Mouse (Mus musculus): ENCODE measurements around the gene Thap11. TPM values are rescaled to one million over a fixed set of nuclear protein-coding genes. Genes with fewer than 3 reads are reported as not detected.

The Thap11 gene
- polyA plus RNA-seq, 2 experiments, result 62.5 to 70.7 TPM

- H3K9me3 ChIP-seq (ENCODE audit: control insufficient read depth, low read length), result no peaks in the 10 kb centered on the region
- H3K4me1 ChIP-seq (ENCODE audit: control insufficient read depth, insufficient read depth, low read length), result peaks cover 13% of the 10 kb centered on the region
- peak overlapping the region; percentile 71 for H3K9ac ChIP-seq (ENCODE audit: low read depth, low read length, severe bottlenecking)
- no peaks in the 10 kb centered on the region for H3K27me3 ChIP-seq (ENCODE audit: control insufficient read depth, insufficient read depth, low read length)
- DNase-seq (ENCODE audit: low spot score), result peak; percentile 97
- under 1% methylated on average over 34 of the region's 34 CpGs for WGBS
- H3K4me2 ChIP-seq (replicated peaks; ENCODE audit: low read depth, low read length, severe bottlenecking), result peak overlapping the region; percentile 69
- H3K36me3 ChIP-seq (ENCODE audit: control insufficient read depth, insufficient read depth, low read length), result peaks cover 26% of the 10 kb centered on the region
- peak overlapping the region; percentile 66 for H3K27ac ChIP-seq (replicated peaks; ENCODE audit: low read depth, low read length)
- TF ChIP-seq POLR2A (IDR thresholded peaks at IDR 0.05; ENCODE audit: borderline replicate concordance, extremely low read depth, insufficient read depth, insufficient read length), result peak; percentile 97; the same call in 1 of the 2 replicates
- H3K4me3 ChIP-seq (replicated peaks; ENCODE audit: low read length), result peak overlapping the region; percentile 70
- peak; percentile 85 for ATAC-seq (ENCODE audit: low FRiP score, low read depth)
These were observed 3.2 kb upstream of the Thap11 start for GRCm38 (mm10) chr8:105851651-105852143.

DNA sequence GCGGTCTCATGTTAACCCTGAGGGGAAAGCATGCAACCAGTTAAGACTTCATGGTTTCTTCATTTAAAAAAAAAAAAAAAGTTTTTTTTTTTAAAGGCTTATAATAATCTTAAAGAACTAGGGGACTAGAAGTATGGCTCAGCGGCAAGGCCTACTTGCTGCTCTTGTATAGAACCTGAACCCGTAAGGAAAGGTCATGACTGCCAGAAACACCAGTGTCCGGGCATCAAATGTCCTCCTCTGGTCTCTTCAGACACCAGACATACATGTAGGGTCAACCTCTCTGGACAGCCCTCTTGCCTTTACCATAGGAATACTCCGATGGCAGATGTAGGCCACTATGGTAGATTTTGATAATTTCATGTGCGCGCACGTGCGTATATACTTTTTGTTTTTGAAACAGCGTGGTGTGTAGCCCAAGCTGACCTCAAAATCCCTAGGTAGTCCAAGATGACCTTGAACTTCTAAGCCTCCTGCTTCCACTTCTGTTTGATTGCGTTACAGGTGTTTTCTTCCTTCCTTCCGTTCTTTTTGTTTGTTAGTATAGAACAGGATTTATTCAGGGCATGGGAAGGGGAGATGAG, 2.7 kb upstream of the Thap11 start:
- Histone ChIP-seq H3K9me3 (ENCODE audit: control insufficient read depth, low read length) (no peaks in the 10 kb centered on the region), H3K4me3 (replicated peaks; ENCODE audit: low read length) (peak overlapping the region; percentile 70), H3K4me1 (ENCODE audit: control insufficient read depth, insufficient read depth, low read length) (peaks cover 19% of the 10 kb centered on the region), H3K9ac (ENCODE audit: low read depth, low read length, severe bottlenecking) (no peak overlapping the region), H3K27me3 (ENCODE audit: control insufficient read depth, insufficient read depth, low read length) (no peaks in the 10 kb centered on the region), H3K27ac (replicated peaks; ENCODE audit: low read depth, low read length) (peak overlapping the region; percentile 66; the same call in 1 of the 2 replicates), H3K36me3 (ENCODE audit: control insufficient read depth, insufficient read depth, low read length) (peaks cover 20% of the 10 kb centered on the region), H3K4me2 (replicated peaks; ENCODE audit: low read depth, low read length, severe bottlenecking) (no peak overlapping the region; the same call in 1 of the 2 replicates)
- 80% methylated on average over 12 of the region's 12 CpGs for WGBS
- ATAC-seq (ENCODE audit: low FRiP score, low read depth) (no peak), DNase-seq (ENCODE audit: low spot score) (no peak)
- TF ChIP-seq POLR2A (IDR thresholded peaks at IDR 0.05; ENCODE audit: borderline replicate concordance, extremely low read depth, insufficient read depth, insufficient read length), result no peak

- no peak for TF ChIP-seq POLR2A (IDR thresholded peaks at IDR 0.05; ENCODE audit: borderline replicate concordance, extremely low read depth, insufficient read depth, insufficient read length)
- H3K27me3 ChIP-seq (ENCODE audit: control insufficient read depth, insufficient read depth, low read length), result no peaks in the 10 kb centered on the region
- H3K9ac ChIP-seq (ENCODE audit: low read depth, low read length, severe bottlenecking), result no peak within 1 kb of the TSS
- DNase-seq (ENCODE audit: low spot score), result no peak
- H3K36me3 ChIP-seq (ENCODE audit: control insufficient read depth, insufficient read depth, low read length), result peaks cover 16% of the 10 kb centered on the region
- H3K4me3 ChIP-seq (replicated peaks; ENCODE audit: low read length), result no peak within 1 kb of the TSS; the same call in none of the 2 replicates
- no peak within 1 kb of the TSS for H3K4me2 ChIP-seq (replicated peaks; ENCODE audit: low read depth, low read length, severe bottlenecking)
- no peaks in the 10 kb centered on the region for H3K9me3 ChIP-seq (ENCODE audit: control insufficient read depth, low read length)
- 92% methylated on average over 3 of the region's 3 CpGs for WGBS
- peaks cover 26% of the 10 kb centered on the region for H3K4me1 ChIP-seq (ENCODE audit: control insufficient read depth, insufficient read depth, low read length)
- no peak within 1 kb of the TSS for H3K27ac ChIP-seq (replicated peaks; ENCODE audit: low read depth, low read length)
- no peak for ATAC-seq (ENCODE audit: low FRiP score, low read depth)
These were observed 1.8 kb upstream of the Thap11 start, which contains the start of gene Cenpt for GRCm38 (mm10) chr8:105853178-105853577. Gene Cenpt (minus strand): TSS chr8:105853278.

GRCm38 (mm10) chr8:105854303-105854702, 629 bp upstream of the Thap11 start:
- Histone ChIP-seq H3K27me3 (ENCODE audit: control insufficient read depth, insufficient read depth, low read length) (no peaks in the 10 kb centered on the region), H3K4me2 (replicated peaks; ENCODE audit: low read depth, low read length, severe bottlenecking) (peak overlapping the region; percentile 37), H3K4me3 (replicated peaks; ENCODE audit: low read length) (peak overlapping the region; percentile 79), H3K9me3 (ENCODE audit: control insufficient read depth, low read length) (no peaks in the 10 kb centered on the region), H3K4me1 (ENCODE audit: control insufficient read depth, insufficient read depth, low read length) (peaks cover 27% of the 10 kb centered on the region), H3K27ac (replicated peaks; ENCODE audit: low read depth, low read length) (no peak overlapping the region), H3K36me3 (ENCODE audit: control insufficient read depth, insufficient read depth, low read length) (peaks cover 5% of the 10 kb centered on the region), H3K9ac (ENCODE audit: low read depth, low read length, severe bottlenecking) (peak overlapping the region; percentile 78)
- WGBS, result 23% methylated on average over 8 of the region's 8 CpGs
- TF ChIP-seq POLR2A (IDR thresholded peaks at IDR 0.05; ENCODE audit: borderline replicate concordance, extremely low read depth, insufficient read depth, insufficient read length), result no peak
- DNase-seq (ENCODE audit: low spot score) (no peak), ATAC-seq (ENCODE audit: low FRiP score, low read depth) (no peak)

DNA sequence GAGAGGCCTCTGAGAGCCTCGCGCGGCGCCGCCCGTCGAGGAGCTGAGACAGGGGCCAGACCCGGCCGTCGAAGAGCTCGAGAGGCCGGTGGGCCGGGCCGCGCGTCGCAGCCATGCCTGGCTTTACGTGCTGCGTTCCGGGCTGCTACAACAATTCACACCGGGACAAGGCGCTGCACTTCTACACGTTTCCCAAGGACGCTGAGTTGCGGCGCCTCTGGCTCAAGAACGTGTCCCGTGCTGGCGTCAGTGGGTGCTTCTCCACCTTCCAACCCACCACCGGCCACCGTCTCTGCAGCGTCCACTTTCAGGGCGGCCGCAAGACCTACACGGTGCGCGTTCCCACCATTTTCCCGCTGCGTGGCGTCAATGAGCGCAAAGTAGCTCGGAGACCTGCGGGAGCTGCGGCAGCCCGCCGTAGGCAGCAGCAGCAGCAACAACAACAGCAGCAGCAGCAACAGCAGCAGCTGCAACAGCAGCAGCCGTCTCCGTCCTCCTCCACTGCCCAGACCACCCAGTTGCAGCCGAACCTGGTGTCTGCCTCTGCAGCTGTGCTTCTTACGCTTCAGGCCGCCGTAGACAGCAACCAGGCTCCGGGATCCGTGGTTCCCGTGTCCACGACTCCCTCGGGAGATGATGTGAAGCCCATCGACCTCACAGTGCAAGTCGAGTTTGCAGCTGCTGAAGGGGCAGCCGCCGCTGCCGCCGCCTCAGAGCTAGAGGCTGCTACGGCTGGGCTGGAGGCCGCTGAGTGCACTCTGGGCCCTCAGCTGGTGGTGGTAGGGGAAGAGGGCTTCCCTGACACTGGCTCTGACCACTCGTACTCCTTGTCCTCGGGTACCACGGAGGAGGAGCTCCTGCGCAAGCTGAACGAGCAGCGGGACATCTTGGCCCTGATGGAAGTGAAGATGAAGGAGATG, 576 bp downstream of the Thap11 start:
- under 1% methylated on average over 54 of the region's 71 CpGs for WGBS
- H3K36me3 ChIP-seq (ENCODE audit: control insufficient read depth, insufficient read depth, low read length), result 0 out of 2 replicates have a peak, but pooled peaks cover 5% of the 10 kb centered on the region
- DNase-seq (ENCODE audit: low spot score), result no peak
- no peaks in the 10 kb centered on the region for H3K9me3 ChIP-seq (ENCODE audit: control insufficient read depth, low read length)
- H3K4me2 ChIP-seq (replicated peaks; ENCODE audit: low read depth, low read length, severe bottlenecking), result peak overlapping the region; percentile 96
- ATAC-seq (ENCODE audit: low FRiP score, low read depth), result 0 out of 2 replicates have a peak, but pooled peaks have one; percentile 1
- H3K9ac ChIP-seq (ENCODE audit: low read depth, low read length, severe bottlenecking), result peak overlapping the region; percentile 78
- H3K27ac ChIP-seq (replicated peaks; ENCODE audit: low read depth, low read length), result peak overlapping the region; percentile 85
- H3K4me3 ChIP-seq (replicated peaks; ENCODE audit: low read length), result peak overlapping the region; percentile 79
- peaks cover 32% of the 10 kb centered on the region for H3K4me1 ChIP-seq (ENCODE audit: control insufficient read depth, insufficient read depth, low read length)
- TF ChIP-seq POLR2A (IDR thresholded peaks at IDR 0.05; ENCODE audit: borderline replicate concordance, extremely low read depth, insufficient read depth, insufficient read length), result 0 out of 2 replicates have a peak, but pooled peaks have one; percentile 2
- no peaks in the 10 kb centered on the region for H3K27me3 ChIP-seq (ENCODE audit: control insufficient read depth, insufficient read depth, low read length)
